Mouse (Mus musculus) WW6 (cell line): ENCODE results near the gene Cbfa2t3.
A peak's percentile ranks its signal among the peaks of the same experiment; 100 is the strongest.

Experiments
- DNase-seq: peaks from one replicate; pipeline ENCODE4 v3.0.0-alpha.2; 2013; ENCODE audit warnings: low read depth, low spot score

The Cbfa2t3 gene

DNA sequence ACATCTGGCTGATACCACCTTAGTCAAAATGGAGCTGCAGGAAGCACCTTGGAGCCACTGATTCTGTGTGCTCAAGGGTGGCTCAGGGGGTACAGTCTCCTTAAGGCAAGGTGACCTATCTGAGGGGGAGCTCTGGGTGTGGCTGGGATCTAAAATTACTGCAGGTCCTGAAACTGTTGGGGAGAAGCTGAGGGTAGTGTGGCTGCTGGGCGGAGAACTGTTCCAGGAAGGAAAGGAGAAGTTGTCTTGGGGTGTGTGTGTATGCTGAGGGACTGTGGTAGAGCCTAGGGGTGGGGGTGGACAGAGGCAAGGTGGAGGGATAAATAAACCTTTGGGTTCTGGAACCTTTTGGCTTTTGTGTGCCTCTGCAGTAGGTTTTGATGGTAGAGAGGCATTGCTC is 9.6 kb downstream of the Cbfa2t3 start:
- no peak for DNase-seq

DNA sequence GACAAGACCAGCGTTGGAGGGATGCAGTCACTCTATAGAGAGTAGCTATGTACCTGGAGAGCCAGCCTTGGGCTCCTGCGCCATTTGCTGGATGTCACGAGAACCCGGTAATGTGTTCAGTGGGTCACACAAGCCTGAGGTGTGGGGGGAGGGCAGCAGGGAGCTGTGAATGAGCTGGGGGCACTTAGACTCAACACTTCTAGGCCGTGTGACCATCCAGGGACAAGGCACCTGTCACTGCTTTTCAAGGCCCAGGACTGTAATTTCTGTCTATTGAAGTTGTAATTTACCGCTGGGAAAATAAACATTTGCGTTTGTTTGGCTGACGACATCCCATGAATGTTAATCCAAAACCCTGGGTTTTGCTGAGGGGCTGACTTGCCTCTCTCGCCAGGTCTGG is 12.0 kb downstream of the Cbfa2t3 start:
- no peak for DNase-seq

DNA sequence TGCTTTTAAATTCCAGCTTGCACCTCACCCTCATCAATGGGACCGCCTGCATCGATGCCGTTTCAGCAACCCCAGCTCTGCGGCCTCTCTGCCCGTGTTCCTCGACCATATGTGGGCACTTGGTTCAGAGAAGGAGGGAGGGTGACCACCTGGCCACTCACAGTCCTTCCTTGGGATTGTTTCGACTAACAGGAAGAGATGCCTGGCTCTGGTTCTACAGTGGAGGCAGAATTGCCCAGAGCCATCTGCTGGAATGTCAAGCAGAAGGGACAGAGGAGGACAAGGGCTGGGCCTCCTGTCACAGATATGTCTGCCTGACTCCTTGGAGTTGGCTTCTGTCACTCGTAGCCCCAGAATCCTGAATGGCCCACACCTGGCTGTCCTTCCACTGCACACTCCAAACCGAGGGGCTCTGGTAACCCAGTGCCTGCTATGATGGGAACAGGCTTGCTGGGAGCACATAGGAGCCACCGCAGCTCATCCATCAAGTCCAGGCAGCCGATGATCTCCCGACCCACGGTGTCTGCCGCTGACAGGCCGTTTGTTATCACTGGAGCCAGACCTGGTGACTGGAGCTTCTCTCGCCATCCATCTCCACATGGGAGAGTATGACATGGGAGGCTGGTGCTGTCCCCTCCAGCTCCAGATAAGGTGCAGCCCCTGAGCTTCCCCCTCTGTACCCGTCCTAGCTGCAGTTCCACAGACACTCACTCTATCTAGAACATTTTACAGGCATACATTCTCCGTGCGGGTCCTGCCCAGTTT is 13.6 kb downstream of the Cbfa2t3 start:
- no peak for DNase-seq

- no peak for DNase-seq
These were observed 16.1 kb downstream of the Cbfa2t3 start for GRCm38 (mm10) chr8:122682820-122683219.

DNA sequence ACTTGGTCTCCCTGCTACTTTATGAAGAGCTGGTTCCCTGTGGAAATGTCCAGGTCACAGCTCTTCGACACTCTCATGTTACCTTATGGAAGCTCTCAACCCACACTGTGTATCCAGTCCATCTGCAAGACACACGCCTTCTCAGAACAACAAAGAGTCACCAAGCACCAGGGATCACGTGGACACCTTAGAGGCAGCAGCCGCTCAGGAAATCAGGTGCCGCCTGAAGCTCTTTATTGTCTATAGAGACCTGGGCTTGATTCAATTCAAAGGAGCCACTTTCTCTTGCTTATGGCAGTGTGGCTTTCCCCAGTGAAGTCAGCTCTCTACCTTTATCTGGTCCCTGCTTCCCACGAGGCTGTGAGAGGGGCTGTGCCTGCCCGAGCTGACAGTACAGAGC is 18.7 kb downstream of the Cbfa2t3 start:
- DNase-seq: no peak

- no peak for DNase-seq
These were observed 19.5 kb downstream of the Cbfa2t3 start for GRCm38 (mm10) chr8:122679325-122679920.

GRCm38 (mm10) chr8:122678896-122679210 is 20.1 kb downstream of the Cbfa2t3 start:
- peak; percentile 33 for DNase-seq

DNA sequence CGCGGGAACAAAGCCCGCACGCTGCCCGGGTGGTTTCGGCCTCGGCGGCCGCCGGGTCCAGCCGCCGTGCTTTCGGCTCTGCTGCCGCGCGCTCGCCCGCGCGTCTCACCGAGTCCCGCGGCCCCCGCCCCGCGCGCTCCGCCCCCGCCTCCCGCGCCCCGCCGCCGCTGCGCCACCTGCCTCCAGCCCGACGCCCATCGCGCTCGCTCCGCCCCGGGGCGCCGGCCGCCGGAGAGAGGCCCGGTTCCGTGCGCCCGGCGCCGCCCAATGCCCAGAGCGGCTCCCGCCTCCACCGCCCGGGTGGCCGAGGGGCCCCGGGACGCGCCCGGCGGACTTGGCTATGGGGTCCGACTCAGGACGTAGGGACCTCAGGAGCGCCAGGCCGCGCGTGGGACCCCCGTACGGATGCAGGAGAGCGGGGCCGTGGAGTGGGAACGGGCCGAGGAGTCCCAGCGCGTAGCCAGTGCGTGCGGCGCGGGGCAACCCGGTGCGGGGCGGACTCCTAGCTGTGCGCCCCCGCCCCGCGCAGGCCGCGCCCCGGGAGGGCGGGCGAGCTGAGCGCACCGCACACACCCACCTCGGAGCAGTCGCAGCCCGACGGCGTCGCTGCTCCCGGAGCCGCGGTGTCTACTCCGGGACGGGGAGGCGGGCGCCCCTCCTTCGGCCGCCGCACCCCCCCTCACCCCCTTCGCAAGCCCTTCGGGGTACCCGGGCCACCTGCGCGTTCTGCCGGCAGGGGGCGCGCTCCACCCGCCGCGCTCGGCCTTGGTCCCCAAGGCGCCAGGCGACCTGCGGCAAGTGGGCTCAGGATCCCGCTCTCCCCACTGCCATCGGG is 20.6 kb downstream of the Cbfa2t3 start:
- peak; percentile 31 for DNase-seq

DNA sequence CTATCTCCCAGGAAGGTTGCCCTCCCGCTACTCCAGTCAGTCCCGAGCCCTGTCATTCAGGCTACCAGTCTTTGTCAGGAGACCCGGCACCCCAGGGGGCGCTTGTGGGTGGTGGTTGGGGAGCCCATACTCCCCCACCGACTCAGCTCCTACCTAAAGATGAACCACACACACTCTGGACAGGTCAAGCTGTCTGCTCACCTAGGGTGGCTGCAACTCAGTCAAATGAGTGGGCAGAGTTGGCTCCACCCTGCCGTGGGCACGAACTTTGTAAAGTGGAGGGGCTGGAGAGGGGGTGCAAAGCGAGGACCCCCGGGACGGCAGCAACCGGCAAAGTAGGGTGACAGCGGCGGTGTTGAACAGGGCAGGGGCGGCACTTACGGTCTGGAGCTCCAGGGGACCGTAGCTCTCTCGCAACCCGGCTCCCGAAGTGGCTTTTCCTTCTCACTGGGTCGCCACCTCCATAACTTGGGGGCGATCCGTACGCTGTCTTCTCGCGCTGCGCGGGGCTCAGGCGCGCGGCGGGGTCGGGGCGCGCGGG is 21.4 kb downstream of the Cbfa2t3 start:
- DNase-seq: no peak

DNA sequence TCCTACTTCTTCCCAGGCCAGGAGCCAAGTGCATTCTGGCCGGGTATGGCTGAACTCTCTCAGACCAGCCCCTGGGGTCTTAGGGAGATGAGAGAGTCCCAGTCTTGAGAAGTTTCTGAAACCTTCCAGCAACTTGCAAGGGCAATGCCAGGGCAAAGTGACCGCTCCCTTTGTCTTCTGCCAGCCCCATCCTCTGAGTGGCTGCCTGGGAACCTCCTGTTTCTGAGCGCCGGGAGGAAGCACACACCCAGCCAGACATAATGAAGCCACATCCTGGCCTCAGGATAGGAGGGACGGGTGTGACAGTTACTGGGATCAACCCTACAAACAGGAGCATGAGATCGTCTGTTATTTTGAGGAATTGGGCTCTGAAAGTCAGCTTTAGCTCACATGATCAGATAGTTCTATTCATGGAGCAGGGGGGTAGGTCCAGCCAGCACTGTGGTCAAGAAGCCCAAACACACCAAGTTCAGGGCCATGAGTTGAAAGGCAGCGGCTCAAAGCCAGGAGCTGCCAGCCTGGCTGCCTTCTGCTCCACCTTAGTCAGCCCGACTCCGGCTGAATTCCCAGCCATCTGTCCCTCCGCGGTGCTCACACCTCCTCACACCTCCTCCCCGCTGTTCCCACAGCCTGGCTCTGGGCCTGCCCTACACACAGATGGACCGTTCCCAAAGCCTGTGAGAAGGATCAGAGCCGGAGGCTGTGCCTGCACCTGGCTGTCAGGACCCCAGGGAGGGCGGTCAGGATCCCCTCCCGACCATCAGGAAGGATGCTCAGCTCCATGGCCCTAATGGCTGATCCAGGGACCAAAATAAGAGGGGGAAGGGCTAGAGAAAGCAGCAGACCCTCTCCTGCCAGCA is 22.1 kb downstream of the Cbfa2t3 start:
- no peak for DNase-seq

DNA sequence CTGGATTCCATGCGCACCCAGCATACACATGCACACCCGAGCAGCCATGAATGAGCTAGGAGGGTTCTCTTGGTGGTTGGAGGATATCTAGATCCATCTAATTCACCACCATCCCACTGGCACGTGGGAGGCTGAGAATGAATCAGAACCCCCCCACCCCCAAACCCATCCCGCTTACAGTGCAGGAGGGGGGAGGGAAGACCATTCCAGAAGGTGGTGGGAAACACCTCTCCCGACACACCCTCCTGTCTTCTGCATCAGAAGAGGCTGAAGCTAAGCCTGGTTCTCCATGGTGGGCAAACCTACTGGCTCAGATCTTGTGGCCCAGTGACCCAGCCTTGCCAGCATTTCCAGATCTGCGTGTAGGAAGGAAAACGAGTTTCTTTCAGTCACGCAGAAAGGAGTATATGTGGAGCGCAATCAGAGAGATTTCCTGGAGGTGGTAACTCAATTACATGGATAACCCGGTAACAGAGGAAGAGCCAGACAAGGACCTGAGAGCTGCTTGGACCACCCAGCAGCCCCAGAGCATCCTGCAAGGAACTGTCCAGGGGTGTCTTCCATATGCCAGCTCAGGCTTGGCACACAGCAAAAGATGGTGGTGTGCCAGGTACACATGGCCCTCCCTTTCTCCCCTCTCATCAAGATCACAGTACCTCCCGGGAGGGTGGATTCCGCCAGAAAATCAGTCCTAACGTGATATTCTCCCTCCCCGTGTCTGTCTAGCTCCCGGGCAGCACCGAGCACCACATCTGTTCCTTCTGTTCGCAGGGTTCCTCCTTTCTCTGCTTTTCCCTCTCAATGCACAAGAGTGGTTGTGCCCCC is 23.1 kb downstream of the Cbfa2t3 start:
- no peak for DNase-seq

DNA sequence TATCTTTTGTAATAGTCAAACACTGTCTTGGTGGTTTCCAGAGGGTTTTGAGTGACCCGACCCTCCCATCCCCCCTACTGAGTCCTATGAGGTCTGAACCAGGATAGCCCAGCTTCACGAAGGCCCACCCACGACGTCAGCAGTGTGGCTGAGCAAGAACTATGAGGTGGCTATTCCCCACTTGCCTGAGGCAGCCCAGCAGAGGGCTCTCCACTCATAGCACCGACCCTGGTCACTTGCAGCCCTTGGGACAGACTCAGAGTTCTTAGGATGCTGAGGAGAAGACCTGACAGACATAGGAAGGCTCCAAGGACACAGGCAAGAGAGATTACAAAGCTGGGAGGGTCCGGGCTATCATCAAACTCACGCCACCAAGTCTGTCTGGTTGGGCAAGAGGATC is 23.9 kb downstream of the Cbfa2t3 start:
- DNase-seq: no peak

DNA sequence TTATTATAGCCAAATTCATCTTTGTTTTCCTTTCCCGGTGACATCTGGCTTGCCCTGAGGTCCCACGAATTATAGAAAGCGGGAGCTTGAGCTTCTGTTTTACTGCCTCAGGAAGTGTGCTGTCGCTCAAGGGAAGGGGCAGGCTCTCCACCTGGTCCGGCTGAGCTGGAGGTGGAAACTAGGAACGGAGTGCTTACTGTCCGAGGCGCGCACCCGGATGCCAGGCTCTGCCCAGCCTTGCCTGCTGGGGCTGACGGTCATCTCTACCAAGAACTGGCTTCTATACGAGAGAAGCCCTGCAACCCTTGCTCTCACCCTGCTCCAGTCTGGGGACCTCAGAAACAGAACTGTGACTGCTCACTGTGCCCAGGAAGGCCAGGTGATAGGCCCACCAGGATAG is 24.9 kb downstream of the Cbfa2t3 start:
- DNase-seq: no peak

DNA sequence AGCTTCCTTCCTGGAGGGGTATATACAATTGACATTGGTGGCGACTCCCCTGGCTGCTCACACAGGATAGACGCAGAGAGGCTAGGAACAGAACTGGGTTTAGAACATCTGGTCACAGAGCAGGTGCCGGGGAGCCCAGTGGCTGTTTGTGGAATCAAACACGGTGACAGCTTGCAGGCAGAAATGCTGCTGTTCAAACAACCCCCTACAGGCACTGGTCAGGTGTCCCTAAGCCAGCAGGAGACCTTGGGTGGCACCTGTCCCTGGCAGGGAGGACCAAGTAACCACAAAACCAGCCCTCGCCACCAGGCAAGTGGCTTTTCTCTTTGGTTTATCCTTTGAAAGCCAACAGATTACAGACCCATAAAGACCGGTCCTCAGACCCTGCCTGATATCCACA is 27.0 kb downstream of the Cbfa2t3 start:
- DNase-seq: no peak

GRCm38 (mm10) chr8:122670718-122671117 is 28.2 kb downstream of the Cbfa2t3 start:
- no peak for DNase-seq

DNA sequence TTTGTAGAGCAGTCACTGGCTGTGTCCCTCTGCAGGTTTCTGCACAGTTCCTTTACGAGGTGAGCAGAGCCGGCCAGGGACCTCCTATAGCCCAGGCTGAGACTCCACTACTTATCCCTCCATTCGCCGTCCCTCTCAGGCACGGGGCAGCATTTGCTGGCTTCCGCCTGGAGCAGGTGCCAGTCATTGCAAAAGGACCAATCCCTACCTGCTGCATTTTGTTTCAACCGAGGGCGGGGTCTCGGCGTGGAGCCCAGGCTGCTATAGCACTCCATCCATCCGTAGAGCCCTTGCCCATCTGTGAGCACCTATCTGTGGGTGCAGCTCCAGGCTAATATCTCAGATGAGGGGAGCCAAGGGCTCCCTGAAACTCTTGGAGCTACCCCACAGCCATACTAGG is 28.9 kb downstream of the Cbfa2t3 start:
- DNase-seq: no peak

DNA sequence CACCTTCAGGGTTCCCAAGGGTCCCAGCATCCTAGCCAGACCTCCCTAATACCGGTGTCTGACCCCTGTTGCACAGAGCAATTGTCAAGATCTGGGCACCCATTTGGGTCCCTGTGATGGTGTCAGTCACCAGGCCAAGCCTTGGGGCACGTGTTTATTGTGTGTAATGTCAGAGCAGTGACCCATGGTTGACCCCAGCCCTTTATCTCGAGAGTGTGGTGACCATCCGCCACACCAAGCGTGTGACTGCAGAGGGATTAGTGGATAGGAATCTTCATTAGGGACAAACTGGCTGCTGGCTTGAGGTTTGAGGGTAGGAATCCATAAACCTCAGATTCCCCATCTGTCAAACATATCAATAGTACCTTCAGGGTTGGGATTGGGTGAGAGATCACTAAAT is 29.5 kb downstream of the Cbfa2t3 start:
- DNase-seq: no peak

GRCm38 (mm10) chr8:122667854-122668253 is 31.1 kb downstream of the Cbfa2t3 start:
- no peak for DNase-seq

- DNase-seq: no peak
These were observed 32.1 kb downstream of the Cbfa2t3 start for GRCm38 (mm10) chr8:122666827-122667226.

- no peak for DNase-seq
These were observed 32.6 kb downstream of the Cbfa2t3 start for GRCm38 (mm10) chr8:122666338-122666764.
